Mouse (Mus musculus): ENCODE data around the gene Gpc4. TPM values are rescaled to one million over a fixed set of nuclear protein-coding genes. Genes with fewer than 3 reads are reported as not detected.

Gene Gpc4
- polyA plus RNA-seq, 1 experiment: 7.4 TPM

DNA sequence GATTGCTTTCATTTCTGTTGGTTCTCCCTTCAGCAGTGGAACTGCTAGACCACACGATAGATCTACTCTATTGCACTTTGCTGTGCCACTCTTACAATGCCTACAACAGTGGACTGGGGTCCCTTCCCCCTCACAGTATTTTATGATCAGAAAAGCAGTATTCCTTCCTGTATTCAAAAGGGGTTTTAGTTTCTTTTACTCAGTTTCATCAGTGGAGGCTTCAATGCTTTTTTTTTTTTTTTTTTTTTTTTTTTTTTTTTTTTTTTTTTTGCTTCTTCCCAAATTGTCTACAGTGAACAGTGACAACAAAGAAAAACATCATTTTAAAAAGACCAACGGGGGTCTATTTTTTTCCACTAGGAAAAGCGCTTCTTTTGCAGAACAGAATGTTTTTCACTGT lies 81.5 kb downstream of the Gpc4 start:
- no peak for TF ChIP-seq CTCF (IDR thresholded peaks at IDR 0.05; ENCODE audit: extremely low read depth, insufficient read depth, low read length)
- no peak for TF ChIP-seq POLR2A (IDR thresholded peaks at IDR 0.05; ENCODE audit: extremely low read depth, insufficient read depth, low read length)
- Histone ChIP-seq H3K4me1 (ENCODE audit: control insufficient read depth, insufficient read depth, low read length) (no peaks in the 10 kb centered on the region), H3K27ac (ENCODE audit: insufficient read depth, low read length) (no peak overlapping the region), H3K4me3 (ENCODE audit: insufficient read depth, low read length) (no peak overlapping the region)

DNA sequence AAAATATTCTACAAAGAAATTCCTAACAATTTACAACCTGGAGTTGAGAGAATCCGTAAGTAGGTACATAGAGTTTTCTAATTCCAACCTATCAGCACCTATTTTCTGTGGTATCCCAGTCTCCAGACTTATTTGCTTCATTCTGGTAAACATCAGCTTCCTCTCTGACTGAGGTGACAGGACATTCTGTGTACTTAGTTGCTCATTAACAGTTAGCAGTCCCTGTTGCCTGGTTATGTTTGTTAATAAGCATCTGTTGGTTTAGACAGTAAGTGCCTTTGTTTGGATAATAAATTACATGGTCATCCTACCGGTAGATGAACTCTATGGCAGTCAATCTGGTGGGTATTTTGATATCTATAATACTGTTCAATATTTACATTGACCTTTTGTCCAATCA lies 92.6 kb downstream of the Gpc4 start:
- TF ChIP-seq POLR2A (IDR thresholded peaks at IDR 0.05; ENCODE audit: extremely low read depth, insufficient read depth, low read length): no peak
- no peak for TF ChIP-seq CTCF (IDR thresholded peaks at IDR 0.05; ENCODE audit: extremely low read depth, insufficient read depth, low read length)
- H3K4me3 ChIP-seq (ENCODE audit: insufficient read depth, low read length): no peak overlapping the region
- no peak overlapping the region for H3K27ac ChIP-seq (ENCODE audit: insufficient read depth, low read length)
- H3K4me1 ChIP-seq (ENCODE audit: control insufficient read depth, insufficient read depth, low read length): no peaks in the 10 kb centered on the region

DNA sequence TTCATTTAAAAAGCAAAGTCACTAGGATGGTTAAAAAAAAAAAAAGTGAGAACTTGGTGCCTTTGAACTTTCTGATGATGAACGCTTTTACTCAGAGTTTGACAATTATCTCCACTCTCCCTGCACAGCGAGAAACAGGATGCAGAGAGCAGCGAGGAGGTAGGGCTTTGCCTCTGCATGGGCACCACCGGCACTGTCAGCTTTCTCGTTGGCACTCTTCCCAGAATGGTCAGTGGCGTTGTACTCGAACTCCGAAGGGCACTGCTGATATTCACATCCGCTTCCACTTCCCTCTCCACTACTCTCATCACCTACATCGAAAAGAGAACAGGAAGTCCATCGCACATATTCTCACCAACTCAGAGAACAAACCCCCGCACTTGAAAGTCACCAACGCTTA lies 111.6 kb downstream of the Gpc4 start:
- Histone ChIP-seq H3K4me3 (ENCODE audit: insufficient read depth, low read length) (no peak overlapping the region), H3K27ac (ENCODE audit: insufficient read depth, low read length) (no peak overlapping the region), H3K4me1 (ENCODE audit: control insufficient read depth, insufficient read depth, low read length) (no peaks in the 10 kb centered on the region)
- TF ChIP-seq POLR2A (IDR thresholded peaks at IDR 0.05; ENCODE audit: extremely low read depth, insufficient read depth, low read length) (no peak), CTCF (IDR thresholded peaks at IDR 0.05; ENCODE audit: extremely low read depth, insufficient read depth, low read length) (no peak)

DNA sequence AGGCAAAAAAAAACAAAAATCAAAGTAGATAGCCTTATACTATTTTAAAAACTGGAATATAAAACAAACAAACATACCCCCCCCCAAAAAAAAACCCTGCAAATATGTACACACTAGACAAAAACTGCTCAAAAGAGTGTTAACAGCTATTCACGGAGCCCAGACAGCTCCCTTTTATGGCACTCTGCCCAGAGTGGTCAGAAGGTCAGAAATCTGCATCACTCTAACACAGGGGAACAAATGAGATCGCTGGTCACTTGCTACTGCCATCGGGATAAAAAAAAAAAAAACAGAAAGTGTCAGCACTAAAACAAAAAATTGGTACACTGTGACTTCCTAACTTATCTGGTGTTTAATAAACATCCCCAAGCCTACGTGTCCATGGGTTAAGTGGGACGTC lies 113.0 kb downstream of the Gpc4 start:
- H3K4me1 ChIP-seq (ENCODE audit: control insufficient read depth, insufficient read depth, low read length): no peaks in the 10 kb centered on the region
- no peak overlapping the region for H3K4me3 ChIP-seq (ENCODE audit: insufficient read depth, low read length)
- no peak overlapping the region for H3K27ac ChIP-seq (ENCODE audit: insufficient read depth, low read length)
- no peak for TF ChIP-seq POLR2A (IDR thresholded peaks at IDR 0.05; ENCODE audit: extremely low read depth, insufficient read depth, low read length)
- no peak for TF ChIP-seq CTCF (IDR thresholded peaks at IDR 0.05; ENCODE audit: extremely low read depth, insufficient read depth, low read length)

DNA sequence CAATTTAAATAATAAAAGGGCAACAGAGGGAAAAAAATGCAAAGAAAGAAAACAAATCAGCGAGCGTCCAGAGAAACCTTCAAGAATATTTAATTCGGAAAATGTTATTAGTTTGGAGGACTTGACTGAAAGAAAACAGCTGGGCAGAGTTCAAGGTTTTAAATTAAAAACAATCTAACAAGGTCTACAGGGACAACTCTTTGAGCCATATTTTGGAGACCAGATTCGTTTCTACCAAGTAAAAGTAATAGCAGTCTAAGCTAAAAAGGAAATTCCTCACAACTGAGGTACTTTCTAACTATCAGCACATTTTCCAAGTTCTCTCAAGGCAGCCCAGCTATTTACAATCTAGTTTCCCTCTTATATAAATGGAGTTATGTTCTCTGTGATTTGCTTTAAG lies 114.1 kb downstream of the Gpc4 start:
- TF ChIP-seq CTCF (IDR thresholded peaks at IDR 0.05; ENCODE audit: extremely low read depth, insufficient read depth, low read length): no peak
- TF ChIP-seq POLR2A (IDR thresholded peaks at IDR 0.05; ENCODE audit: extremely low read depth, insufficient read depth, low read length): no peak
- H3K4me1 ChIP-seq (ENCODE audit: control insufficient read depth, insufficient read depth, low read length): no peaks in the 10 kb centered on the region
- H3K27ac ChIP-seq (ENCODE audit: insufficient read depth, low read length): no peak overlapping the region
- no peak overlapping the region for H3K4me3 ChIP-seq (ENCODE audit: insufficient read depth, low read length)

DNA sequence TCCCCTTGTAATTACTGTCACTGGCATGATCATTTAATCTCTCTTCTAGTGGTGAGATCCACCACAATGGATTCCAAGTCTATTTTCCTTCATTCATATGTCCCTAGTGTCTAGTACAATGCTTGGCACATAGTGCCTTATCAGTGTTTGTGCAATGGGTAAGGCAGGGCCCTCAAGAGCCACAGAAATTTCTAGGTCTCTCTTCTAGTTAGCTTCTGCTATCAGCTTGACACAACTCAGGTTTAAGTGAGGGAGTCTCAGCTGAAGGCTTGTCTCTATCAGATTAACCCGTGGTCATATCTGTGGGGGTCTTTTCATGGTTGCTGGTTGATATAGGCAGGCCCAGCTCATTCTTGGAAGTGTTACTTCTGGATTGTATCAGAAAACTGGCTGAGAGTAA lies 125.2 kb downstream of the Gpc4 start:
- no peak overlapping the region for H3K4me3 ChIP-seq (ENCODE audit: insufficient read depth, low read length)
- H3K27ac ChIP-seq (ENCODE audit: insufficient read depth, low read length): no peak overlapping the region
- no peaks in the 10 kb centered on the region for H3K4me1 ChIP-seq (ENCODE audit: control insufficient read depth, insufficient read depth, low read length)
- TF ChIP-seq CTCF (IDR thresholded peaks at IDR 0.05; ENCODE audit: extremely low read depth, insufficient read depth, low read length) (no peak), POLR2A (IDR thresholded peaks at IDR 0.05; ENCODE audit: extremely low read depth, insufficient read depth, low read length) (no peak)

DNA sequence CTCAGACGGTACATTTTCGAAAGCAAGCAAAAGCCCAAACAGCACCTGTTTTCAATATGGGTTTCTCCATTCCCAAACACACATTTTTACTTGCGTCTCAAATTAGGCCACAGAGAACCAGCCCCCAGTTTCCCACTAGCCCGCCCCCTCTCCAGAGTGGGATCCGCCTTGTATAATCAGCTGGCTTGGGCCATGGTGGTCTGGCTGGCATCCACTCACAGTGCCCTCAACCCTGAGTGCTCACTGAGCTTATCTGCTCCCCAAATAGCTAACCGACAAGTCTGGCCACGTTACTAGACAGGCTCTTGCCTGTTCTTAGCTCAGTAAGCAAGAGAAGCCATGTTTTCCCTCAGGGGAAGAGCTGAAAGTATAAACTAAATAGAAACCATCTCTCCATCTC lies 134.9 kb downstream of the Gpc4 start:
- no peak overlapping the region for H3K4me3 ChIP-seq (ENCODE audit: insufficient read depth, low read length)
- TF ChIP-seq POLR2A (IDR thresholded peaks at IDR 0.05; ENCODE audit: extremely low read depth, insufficient read depth, low read length): no peak
- no peak for TF ChIP-seq CTCF (IDR thresholded peaks at IDR 0.05; ENCODE audit: extremely low read depth, insufficient read depth, low read length)
- no peak overlapping the region for H3K27ac ChIP-seq (ENCODE audit: insufficient read depth, low read length)
- no peaks in the 10 kb centered on the region for H3K4me1 ChIP-seq (ENCODE audit: control insufficient read depth, insufficient read depth, low read length)

DNA sequence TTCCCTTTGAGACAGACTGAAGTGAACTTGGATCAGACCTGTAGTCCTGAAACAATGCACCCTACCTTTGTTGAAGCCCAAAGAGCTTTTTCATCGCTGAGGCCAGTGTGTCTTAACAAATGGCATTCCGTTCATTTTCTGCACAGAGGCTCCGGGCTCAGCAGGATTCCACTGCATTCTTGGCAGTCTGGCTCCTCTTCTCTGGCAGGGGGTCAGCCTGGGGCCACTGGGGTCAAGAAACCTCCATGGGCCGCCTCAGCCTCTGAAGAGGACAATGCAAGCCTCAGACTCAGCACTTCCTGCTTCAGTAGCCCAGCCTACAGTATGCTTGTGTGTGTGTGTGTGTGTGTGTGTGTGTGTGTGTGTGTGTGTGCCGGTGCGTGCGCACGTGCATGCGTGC lies 147.4 kb downstream of the Gpc4 start:
- H3K4me3 ChIP-seq (ENCODE audit: insufficient read depth, low read length): no peak overlapping the region
- H3K27ac ChIP-seq (ENCODE audit: insufficient read depth, low read length): no peak overlapping the region
- H3K4me1 ChIP-seq (ENCODE audit: control insufficient read depth, insufficient read depth, low read length): no peaks in the 10 kb centered on the region
- TF ChIP-seq POLR2A (IDR thresholded peaks at IDR 0.05; ENCODE audit: extremely low read depth, insufficient read depth, low read length) (no peak), CTCF (IDR thresholded peaks at IDR 0.05; ENCODE audit: extremely low read depth, insufficient read depth, low read length) (no peak)

Other genes starting within 250 kb of the Gpc4 start
- not detected in 2 replicates for gene 1700080O16Rik, start 192.5 kb downstream of the Gpc4 start, polyA plus RNA-seq (2012; rRNA removed)